Mouse (Mus musculus) CD4-positive naive resting alpha-beta T cell, adult 76 days (primary cell): ENCODE results near the gene Cdx4. TPM values are rescaled to one million over a fixed set of nuclear protein-coding genes. Genes with fewer than 3 reads are reported as not detected.

Experiments
- total RNA-seq: library from RNA; stranded (reverse); gene quantifications from one replicate; pipeline ENCODE4 v1.2.4, GENCODE M21; 2023

Cdx4 gene
- total RNA-seq, result not detected

GRCm38 (mm10) chrX:103321146-103321545 is at the start of gene Cdx4:
Gene Cdx4, plus strand, starts transcription at chrX:103321398.

DNA sequence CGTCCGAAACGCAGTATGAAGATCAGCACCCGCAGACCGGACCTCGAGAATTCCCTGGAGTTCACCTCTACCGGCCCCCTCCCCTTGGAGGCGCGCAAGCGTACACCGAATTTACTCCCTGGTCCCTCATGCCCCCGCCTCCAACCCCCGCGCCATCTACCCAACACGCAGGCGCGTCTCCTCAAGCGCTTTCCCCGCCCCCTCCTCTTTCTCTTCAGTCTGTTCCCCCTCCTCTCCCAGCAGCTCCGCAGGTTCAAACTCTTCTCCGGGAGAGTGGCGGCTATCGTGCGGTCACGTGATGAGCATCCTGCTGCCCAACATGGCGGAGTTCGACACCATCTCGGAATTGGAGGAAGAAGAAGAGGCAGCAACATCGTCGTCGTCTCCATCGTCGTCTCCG is 35.1 kb downstream of the Cdx4 start, which contains the start of gene Chic1:
Chic1 (plus strand) TSS at position 190 of the 400 bp plus-strand sequence.

Other genes starting within 250 kb of the Cdx4 start
- not detected for gene Nap1l2, start 134.8 kb upstream of the Cdx4 start, total RNA-seq
- gene Chic1, start 35.1 kb downstream of the Cdx4 start, total RNA-seq, result 2.1 TPM
- gene Tsx, start 93.1 kb downstream of the Cdx4 start, total RNA-seq, result not detected
- not detected for gene Gm26992, start 100.6 kb downstream of the Cdx4 start, total RNA-seq